Mouse (Mus musculus) left cerebral cortex, adult 18-20 months (tissue): ENCODE measurements around the gene Enpp1. TPM values are rescaled to one million over a fixed set of nuclear protein-coding genes. Genes with fewer than 3 reads are reported as not detected.
A peak's percentile ranks its signal among the peaks of the same experiment; 100 is the strongest.
"Not testable (repeated sequence)": the region's sequence is repeated elsewhere in the genome, so short reads cannot be mapped to it uniquely, and the experiment has no call there.

Experiments used
- DNase-seq, 2 experiments: peaks; one replicate each; pipeline ENCODE4 v3.0.0; 2021 to 2022; ENCODE audit warnings: low spot score in 2 of 2, mixed read lengths in 1 of 2
- total RNA-seq, 2 experiments: library from RNA; stranded (reverse); gene quantifications; 2 replicates each; pipeline ENCODE4 v1.2.3; 2021

The Enpp1 gene
- total RNA-seq, 2 experiments from 2014 or later = 4.1 to 4.6 TPM

GRCm38 (mm10) chr10:24640186-24640875, 71.6 kb downstream of the Enpp1 start:
- no peak for DNase-seq

- DNase-seq = no peak
Observed at GRCm38 (mm10) chr10:24639596-24639995, 72.4 kb downstream of the Enpp1 start.

- DNase-seq = no peak
Observed at GRCm38 (mm10) chr10:24638306-24639070, 73.5 kb downstream of the Enpp1 start.

- DNase-seq = no peak
Observed at GRCm38 (mm10) chr10:24636986-24637385, 75.0 kb downstream of the Enpp1 start.

- DNase-seq = no peak
Observed at GRCm38 (mm10) chr10:24635884-24636283, 76.1 kb downstream of the Enpp1 start.

- no peak for DNase-seq
Observed at GRCm38 (mm10) chr10:24635331-24635815, 76.6 kb downstream of the Enpp1 start.

- no peak for DNase-seq
Observed at GRCm38 (mm10) chr10:24634288-24634687, 77.7 kb downstream of the Enpp1 start.

GRCm38 (mm10) chr10:24631122-24631521, 80.8 kb downstream of the Enpp1 start:
- DNase-seq = no peak

- DNase-seq = peak; percentile 75 to 80
Observed at GRCm38 (mm10) chr10:24630469-24631081, 81.4 kb downstream of the Enpp1 start.

GRCm38 (mm10) chr10:24629086-24629720, 82.8 kb downstream of the Enpp1 start:
- no peak for DNase-seq

GRCm38 (mm10) chr10:24628466-24628865, 83.5 kb downstream of the Enpp1 start:
- no peak for DNase-seq

GRCm38 (mm10) chr10:24627262-24627661, 84.7 kb downstream of the Enpp1 start:
- DNase-seq = no peak

GRCm38 (mm10) chr10:24625060-24625701, 86.8 kb downstream of the Enpp1 start:
- DNase-seq = peak; percentile 81 to 90

- peak; percentile 26 to 69 for DNase-seq
Observed at GRCm38 (mm10) chr10:24622586-24622985, 89.4 kb downstream of the Enpp1 start.

GRCm38 (mm10) chr10:24621572-24621971, 90.4 kb downstream of the Enpp1 start:
- DNase-seq = peak; percentile 27 to 69

GRCm38 (mm10) chr10:24616572-24616971, 95.4 kb downstream of the Enpp1 start:
- DNase-seq = not testable (repeated sequence)

GRCm38 (mm10) chr10:24615799-24616198, 96.2 kb downstream of the Enpp1 start:
- no peak for DNase-seq

- DNase-seq = no peak
Observed at GRCm38 (mm10) chr10:24614726-24615125, 97.2 kb downstream of the Enpp1 start.

GRCm38 (mm10) chr10:24609766-24610165, 102.2 kb downstream of the Enpp1 start:
- no peak for DNase-seq

GRCm38 (mm10) chr10:24609146-24609545, 102.8 kb downstream of the Enpp1 start:
- DNase-seq = no peak

- DNase-seq = no peak
Observed at GRCm38 (mm10) chr10:24603727-24604126, 108.2 kb downstream of the Enpp1 start.
